Mouse (Mus musculus) liver, postnatal 0 days (tissue): ENCODE data around the gene Olfr105-ps. TPM values are rescaled to one million over a fixed set of nuclear protein-coding genes. Genes with fewer than 3 reads are reported as not detected.

Experiments
- ATAC-seq: fragments of 200-750 bp; cut with Nextera tagmentation; 2 replicates; pipeline ENCODE4 v1.8.0; 2017; ENCODE audit warnings: mild to moderate bottlenecking, moderate library complexity
- DNase-seq: peaks from one replicate; pipeline ENCODE4 v3.0.0-alpha.2; 2016
- H3K27ac ChIP-seq: fragments of 300-500 bp; sonication (generic); 2 replicates; pipeline ENCODE4 v1.5.1; 2014; ENCODE audit warnings: antibody characterized with exemption, moderate library complexity, mild to moderate bottlenecking, low read depth
- H3K27me3 ChIP-seq: fragments of 300-500 bp; sonication (generic); 2 replicates; pipeline ENCODE4 v1.6.1; 2014; ENCODE audit warnings: low read length, control low read depth, mixed read lengths; ENCODE audit not compliant: insufficient read depth
- H3K36me3 ChIP-seq: fragments of 300-500 bp; sonication (generic); replicated peaks from 2 replicates; pipeline ENCODE4 v1.6.1; 2014; ENCODE audit warnings: mild to moderate bottlenecking, control low read depth, low read length, moderate library complexity, mixed read lengths; ENCODE audit not compliant: insufficient read depth
- H3K4me1 ChIP-seq: fragments of 300-500 bp; sonication (generic); 2 replicates; pipeline ENCODE4 v1.6.1; 2014; ENCODE audit warnings: antibody characterized with exemption, mild to moderate bottlenecking, control low read depth; ENCODE audit not compliant: insufficient read depth
- H3K4me2 ChIP-seq: fragments of 300-500 bp; sonication (generic); 2 replicates; pipeline ENCODE4 v1.6.1; 2014; ENCODE audit warnings: low read depth, mild to moderate bottlenecking, low read length, moderate library complexity, mixed read lengths
- H3K4me3 ChIP-seq: fragments of 300-500 bp; sonication (generic); 2 replicates; pipeline ENCODE4 v1.5.1; 2014; ENCODE audit warnings: low read depth, low read length
- H3K9ac ChIP-seq: fragments of 300-500 bp; sonication (generic); replicated peaks from 2 replicates; pipeline ENCODE4 v1.6.1; 2014; ENCODE audit warnings: mild to moderate bottlenecking, moderate library complexity
- H3K9me3 ChIP-seq: fragments of 300-500 bp; sonication (generic); 2 replicates; pipeline ENCODE4 v1.6.1; 2016; ENCODE audit warnings: mild to moderate bottlenecking, control low read depth, low read length, mixed read lengths
- CTCF ChIP-seq: sonication (generic); IDR thresholded peaks from 2 replicates; pipeline ENCODE4 v1.5.1; 2016; ENCODE audit warnings: antibody characterized with exemption, low read depth
- EP300 ChIP-seq: IDR thresholded peaks from 2 replicates; pipeline ENCODE4 v1.6.1; 2016; ENCODE audit warnings: antibody characterized with exemption, low read depth, mild to moderate bottlenecking
- WGBS: fragments of 180-500 bp; shearing (Covaris S2); extraction: QIAGEN DNeasy Blood & Tissue Kit; methylation state at CpG from one replicate; pipeline ENCODE4 v1.1.7; 2014; ENCODE audit not compliant: insufficient replicate concordance; 5-methylcytosine and 5-hydroxymethylcytosine counted together
- polyA plus RNA-seq: library from polyadenylated mRNA; unstranded; fragments of >200 nt; fragmentation: Nextera tagmentation; extraction: Ambion mirVana; gene quantifications from 2 replicates; pipeline ENCODE4 v1.2.1, GENCODE M21; 2015

The Olfr105-ps gene
- polyA plus RNA-seq, result not detected in 2 replicates

- Histone ChIP-seq H3K4me3 (no peak within 1 kb of the TSS), H3K27me3 (no peaks in the 10 kb centered on the region), H3K4me2 (no peak within 1 kb of the TSS), H3K27ac (no peak within 1 kb of the TSS), H3K9ac (no peak within 1 kb of the TSS), H3K4me1 (no peaks in the 10 kb centered on the region), H3K9me3 (no peaks in the 10 kb centered on the region), H3K36me3 (no peaks in the 10 kb centered on the region)
- ATAC-seq, result no peak
- DNase-seq, result no peak
- TF ChIP-seq CTCF, result no peak
These were observed at the start of gene Olfr105-ps for GRCm38 (mm10) chr17:37378733-37379132. Olfr105-ps (plus strand) TSS chr17:37379033.

DNA sequence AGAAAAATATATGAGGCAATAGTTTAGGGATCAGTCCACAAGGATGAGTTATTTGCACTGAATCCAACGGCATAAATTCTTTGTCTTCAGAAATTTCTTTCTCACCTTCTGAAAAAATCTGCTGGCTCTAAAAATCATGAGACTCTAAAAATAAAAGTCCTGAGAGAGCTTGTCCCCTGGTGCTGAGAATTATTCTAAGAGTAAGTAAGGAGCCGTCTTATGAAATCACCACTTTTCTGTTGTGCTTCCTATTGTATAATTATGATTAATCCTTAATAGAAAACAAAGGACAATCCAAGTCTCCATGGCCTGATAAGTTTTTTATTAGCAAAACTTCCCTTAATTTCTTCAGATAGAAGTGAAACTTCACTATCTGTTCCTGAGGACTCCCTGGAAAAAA lies 39.2 kb upstream of the Olfr105-ps start, which contains the start of gene Olfr103:
Gene Olfr103, minus strand, starts transcription at position 101 of the 400 bp plus-strand sequence.
- WGBS, result 79% methylated on average over 2 of the region's 2 CpGs
- no peak for TF ChIP-seq EP300
- TF ChIP-seq CTCF, result no peak
- Histone ChIP-seq H3K27ac (no peak within 1 kb of the TSS), H3K9me3 (no peaks in the 10 kb centered on the region), H3K4me1 (no peaks in the 10 kb centered on the region), H3K9ac (no peak within 1 kb of the TSS), H3K27me3 (no peaks in the 10 kb centered on the region), H3K36me3 (no peaks in the 10 kb centered on the region), H3K4me3 (no peak within 1 kb of the TSS), H3K4me2 (no peak within 1 kb of the TSS)
- ATAC-seq (no peak), DNase-seq (no peak)

DNA sequence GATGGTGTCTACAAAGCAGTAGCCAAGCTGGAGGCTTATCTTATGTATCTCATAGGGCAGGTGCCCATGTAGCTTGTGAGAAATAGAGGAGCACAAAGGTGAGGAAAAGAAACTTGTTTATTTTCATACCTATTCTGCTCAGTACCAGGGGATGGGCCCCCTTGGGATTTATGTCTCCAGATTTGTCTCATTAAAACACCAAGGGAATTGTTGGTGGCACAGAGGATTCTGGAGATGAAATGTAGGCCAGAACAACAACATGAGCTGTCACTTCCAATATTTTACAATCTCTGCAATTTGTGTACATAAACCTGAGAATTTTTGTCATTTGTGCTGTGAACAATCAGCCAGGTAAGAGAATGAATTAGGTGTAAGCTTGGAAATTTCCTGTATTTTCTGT lies 19.6 kb upstream of the Olfr105-ps start, which contains the start of gene Olfr104-ps:
Gene Olfr104-ps, plus strand, starts transcription at position 301 of the 400 bp plus-strand sequence.
- H3K4me3 ChIP-seq, result no peak within 1 kb of the TSS
- H3K27ac ChIP-seq, result no peak within 1 kb of the TSS
- TF ChIP-seq CTCF (no peak), EP300 (no peak)

DNA sequence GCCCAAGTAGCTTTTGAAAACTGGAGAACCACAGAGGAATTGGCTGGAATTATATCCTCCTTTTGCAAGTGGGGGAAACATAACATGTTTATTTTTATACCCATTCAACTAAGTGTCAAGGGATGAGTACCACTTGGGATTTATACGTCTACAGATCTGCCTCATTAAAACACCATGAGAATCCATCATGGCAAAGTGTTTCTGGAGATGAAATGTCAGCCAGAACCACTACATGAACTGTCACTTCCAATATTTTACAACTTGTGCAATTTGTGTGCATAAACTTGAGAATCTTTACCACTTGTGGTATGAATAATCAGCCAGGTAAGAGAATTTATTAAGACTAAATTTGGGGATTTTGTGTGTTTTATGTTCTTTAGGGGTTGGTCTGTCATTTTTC lies 11.3 kb downstream of the Olfr105-ps start, which contains the start of gene Olfr106-ps:
Gene Olfr106-ps, plus strand, starts transcription at position 301 of the 400 bp plus-strand sequence.
- H3K4me2 ChIP-seq, result no peak within 1 kb of the TSS
- no peak within 1 kb of the TSS for H3K4me3 ChIP-seq
- no peak within 1 kb of the TSS for H3K9ac ChIP-seq
- no peaks in the 10 kb centered on the region for H3K4me1 ChIP-seq
- no peak for TF ChIP-seq EP300
- TF ChIP-seq CTCF, result no peak
- 70% methylated on average over 1 of the region's 1 CpGs for WGBS
- H3K36me3 ChIP-seq, result no peaks in the 10 kb centered on the region
- DNase-seq, result no peak
- no peak for ATAC-seq
- no peaks in the 10 kb centered on the region for H3K9me3 ChIP-seq
- H3K27ac ChIP-seq, result no peak within 1 kb of the TSS
- no peaks in the 10 kb centered on the region for H3K27me3 ChIP-seq

More for the DNA sequence above, 19.6 kb upstream of the Olfr105-ps start, which contains the start of gene Olfr104-ps:
- no peak for ATAC-seq
- H3K9ac ChIP-seq, result no peak within 1 kb of the TSS
- no peaks in the 10 kb centered on the region for H3K4me1 ChIP-seq
- H3K4me2 ChIP-seq, result no peak within 1 kb of the TSS
- no peak for DNase-seq
- H3K9me3 ChIP-seq, result no peaks in the 10 kb centered on the region
- no peaks in the 10 kb centered on the region for H3K27me3 ChIP-seq
- no peaks in the 10 kb centered on the region for H3K36me3 ChIP-seq

- no peak within 1 kb of the TSS for H3K4me2 ChIP-seq
- DNase-seq (no peak), ATAC-seq (no peak)
- H3K36me3 ChIP-seq, result no peaks in the 10 kb centered on the region
- H3K4me1 ChIP-seq, result no peaks in the 10 kb centered on the region
- no peak within 1 kb of the TSS for H3K4me3 ChIP-seq
- H3K27ac ChIP-seq, result no peak within 1 kb of the TSS
- 69% methylated on average over 3 of the region's 3 CpGs for WGBS
- H3K9ac ChIP-seq, result no peak within 1 kb of the TSS
- TF ChIP-seq CTCF, result no peak
- TF ChIP-seq EP300, result no peak
- H3K9me3 ChIP-seq, result no peaks in the 10 kb centered on the region
- no peaks in the 10 kb centered on the region for H3K27me3 ChIP-seq
These were observed 20.1 kb downstream of the Olfr105-ps start, which contains the start of gene Olfr107 for GRCm38 (mm10) chr17:37398926-37399325. Olfr107 (plus strand) TSS chr17:37399226.

- no peak overlapping the region for H3K27ac ChIP-seq
- DNase-seq, result no peak
- H3K4me3 ChIP-seq, result no peak overlapping the region
- TF ChIP-seq CTCF (no peak), EP300 (no peak)
- no peaks in the 10 kb centered on the region for H3K36me3 ChIP-seq
- no peak overlapping the region for H3K4me2 ChIP-seq
- no peaks in the 10 kb centered on the region for H3K4me1 ChIP-seq
- ATAC-seq, result no peak
- no peak overlapping the region for H3K9ac ChIP-seq
- no peaks in the 10 kb centered on the region for H3K27me3 ChIP-seq
- H3K9me3 ChIP-seq, result no peaks in the 10 kb centered on the region
These were observed 34.5 kb downstream of the Olfr105-ps start for GRCm38 (mm10) chr17:37413380-37413779.

Other genes starting within 250 kb of the Olfr105-ps start
- gene Olfr93, start 217.5 kb upstream of the Olfr105-ps start, polyA plus RNA-seq, result not detected in 2 replicates
- 2.2 and 3.4 TPM in 2 replicates for gene Ubd, start 185.1 kb upstream of the Olfr105-ps start, polyA plus RNA-seq
- not detected in 2 replicates for gene Olfr94, start 178.0 kb upstream of the Olfr105-ps start, polyA plus RNA-seq
- not detected in 2 replicates for gene Olfr95, start 165.9 kb upstream of the Olfr105-ps start, polyA plus RNA-seq
- not detected in 2 replicates for gene Olfr96, start 158.9 kb upstream of the Olfr105-ps start, polyA plus RNA-seq
- gene Olfr97, start 141.7 kb upstream of the Olfr105-ps start, polyA plus RNA-seq, result not detected in 2 replicates
- not detected in 2 replicates for gene Olfr98, start 115.3 kb upstream of the Olfr105-ps start, polyA plus RNA-seq
- 4.5 and 4.6 TPM in 2 replicates for gene H2-M3, start 108.8 kb upstream of the Olfr105-ps start, polyA plus RNA-seq
- gene Olfr99, start 95.6 kb upstream of the Olfr105-ps start, polyA plus RNA-seq, result not detected in 2 replicates
- gene Olfr101, start 74.7 kb upstream of the Olfr105-ps start, polyA plus RNA-seq, result not detected in 2 replicates
- gene Olfr102, start 62.0 kb upstream of the Olfr105-ps start, polyA plus RNA-seq, result not detected in 2 replicates
- not detected in 2 replicates for gene Olfr103, start 39.3 kb upstream of the Olfr105-ps start, polyA plus RNA-seq
- gene Olfr104-ps, start 19.5 kb upstream of the Olfr105-ps start, polyA plus RNA-seq, result not detected in 2 replicates
- not detected in 2 replicates for gene Olfr106-ps, start 11.4 kb downstream of the Olfr105-ps start, polyA plus RNA-seq
- gene Olfr107, start 20.2 kb downstream of the Olfr105-ps start, polyA plus RNA-seq, result not detected in 2 replicates
- not detected in 2 replicates for gene Olfr108, start 66.4 kb downstream of the Olfr105-ps start, polyA plus RNA-seq
- gene Olfr109, start 79.9 kb downstream of the Olfr105-ps start, polyA plus RNA-seq, result not detected in 2 replicates
- not detected in 2 replicates for gene H2-M2, start 104.5 kb downstream of the Olfr105-ps start, polyA plus RNA-seq
- gene Olfr110, start 113.4 kb downstream of the Olfr105-ps start, polyA plus RNA-seq, result not detected in 2 replicates
- not detected in 2 replicates for gene Olfr111, start 129.0 kb downstream of the Olfr105-ps start, polyA plus RNA-seq
- not detected in 2 replicates for gene Olfr112, start 190.4 kb downstream of the Olfr105-ps start, polyA plus RNA-seq
- not detected in 2 replicates for gene Olfr113, start 198.6 kb downstream of the Olfr105-ps start, polyA plus RNA-seq
- gene Olfr114, start 213.7 kb downstream of the Olfr105-ps start, polyA plus RNA-seq, result not detected in 2 replicates
- not detected in 2 replicates for gene Olfr115, start 248.1 kb downstream of the Olfr105-ps start, polyA plus RNA-seq
- gene Olfr116, start 248.2 kb downstream of the Olfr105-ps start, polyA plus RNA-seq, result not detected in 2 replicates